Mouse (Mus musculus): ENCODE results near the gene 4930447F04Rik.

The 4930447F04Rik gene

GRCm38 (mm10) chrX:66304124-66304523, at the start of gene 4930447F04Rik:
TSS of gene 4930447F04Rik (minus strand) at chrX:66304224.
- no peak for DNase-seq

Measured in spleen, adult 18-20 months (tissue).